Mouse (Mus musculus) ES-E14 (cell line): Measurements from ENCODE around the gene Kpna6.

ENCODE experiments used
- MAFK ChIP-seq: IDR thresholded peaks from 2 replicates; pipeline ENCODE4 v1.6.1; 2014; ENCODE audit warnings: mild to moderate bottlenecking, low read depth, low read length, inconsistent platforms; ENCODE audit not compliant: insufficient read depth
- ZC3H11A ChIP-seq: IDR thresholded peaks from 2 replicates; pipeline ENCODE4 v1.6.1; 2012; ENCODE audit warnings: low read depth, mild to moderate bottlenecking, inconsistent platforms, low read length, borderline replicate concordance

DNA sequence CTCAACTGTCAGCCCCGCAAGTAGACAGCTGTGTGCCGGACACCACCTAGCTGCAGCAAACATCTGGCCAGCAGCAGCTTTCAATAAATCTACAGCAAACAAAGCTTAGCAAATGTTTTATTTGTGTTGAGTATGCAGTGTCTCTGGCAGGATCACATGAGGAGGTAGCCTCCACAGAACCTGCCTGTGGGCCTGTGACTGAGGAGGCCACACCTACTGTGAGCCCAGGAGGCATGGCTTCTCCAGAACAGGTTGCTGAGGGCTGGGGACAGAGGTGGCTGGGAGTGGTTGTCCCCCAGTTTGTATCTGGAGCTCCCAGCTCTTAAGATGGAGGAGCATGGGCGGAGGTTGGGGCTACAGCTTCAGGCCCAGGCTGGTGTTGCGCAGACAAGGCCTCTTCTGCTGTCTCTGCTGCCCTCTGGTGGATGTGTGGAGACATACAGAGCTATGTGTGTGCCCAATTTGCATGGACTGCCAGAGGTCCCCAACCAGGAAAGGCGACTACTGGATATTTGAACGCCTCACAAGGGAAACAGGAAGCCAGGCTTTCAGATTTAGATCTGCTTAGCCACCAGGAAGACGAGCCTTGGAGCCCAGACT lies 64.0 kb downstream of the Kpna6 start:
- TF ChIP-seq MAFK = no peak
- no peak for TF ChIP-seq ZC3H11A
